In genomic region chr2:155050504-155051236, GRCm38 (mm10) we compare ENCODE assay signal across 1 mouse cellular context.
TF ChIP-seq lines count a peak whose summit lies in the region.

No protein-coding gene starts in this region.

TF ChIP-seq in CH12.LX, 34 proteins besides CTCF, POLR2A, EP300 and RAD21 (continued from another document):
- TF ChIP-seq MEF2A (IDR thresholded peaks at IDR 0.05; ENCODE audit: borderline replicate concordance, low read depth, low read length) (peak; percentile 80), HCFC1 (IDR thresholded peaks at IDR 0.05; ENCODE audit: low read depth, low read length) (0 out of 2 replicates have a peak, but pooled peaks have one; percentile 52), PAX5 (IDR thresholded peaks at IDR 0.05; ENCODE audit: low read length) (no peak), CHD2 (IDR thresholded peaks at IDR 0.05; ENCODE audit: low read length) (no peak), TBP (conservative IDR thresholded peaks at IDR 0.05; ENCODE audit: low read depth, low read length) (peak; percentile 83), SMC3 (IDR thresholded peaks at IDR 0.05; ENCODE audit: low read depth, low read length) (no peak; the same call in 1 of the 2 replicates), SIN3A (IDR thresholded peaks at IDR 0.05; ENCODE audit: low read length) (no peak; the same call in none of the 2 replicates), MXI1 (IDR thresholded peaks at IDR 0.05; ENCODE audit: low read depth, low read length) (peak; percentile 78), ZMIZ1 (IDR thresholded peaks at IDR 0.05; ENCODE audit: low read depth, low read length) (peak; percentile 98), NELFE (IDR thresholded peaks at IDR 0.05; ENCODE audit: low read depth, low read length) (peak; percentile 96), USF1 (IDR thresholded peaks at IDR 0.05; ENCODE audit: low read depth, low read length) (no peak), JUND (conservative IDR thresholded peaks at IDR 0.05; ENCODE audit: low read depth, low read length) (no peak)
